Mouse (Mus musculus) myocyte (in vitro differentiated cells): ENCODE measurements around the gene Ccdc71. TPM values are rescaled to one million over a fixed set of nuclear protein-coding genes. Genes with fewer than 3 reads are reported as not detected.

Experiments used
- H3K27me3 ChIP-seq: one replicate; pipeline ENCODE4 v1.6.1; 2011; ENCODE audit not compliant: control insufficient read depth, insufficient read depth, insufficient read length
- H3K36me3 ChIP-seq: one replicate; pipeline ENCODE4 v1.6.1; 2011; ENCODE audit not compliant: control insufficient read depth, insufficient read depth
- H3K4me2 ChIP-seq: one replicate; pipeline ENCODE4 v1.6.1; 2011; ENCODE audit warnings: low read depth, control low read depth
- H3K4me3 ChIP-seq: one replicate; pipeline ENCODE4 v1.5.1; 2011; ENCODE audit warnings: mild to moderate bottlenecking, control low read depth, moderate library complexity
- H3K79me2 ChIP-seq: one replicate; pipeline ENCODE4 v1.6.1; 2011; ENCODE audit not compliant: control insufficient read depth, insufficient read depth
- H3ac ChIP-seq: one replicate; pipeline ENCODE4 v1.6.1; 2011; ENCODE audit not compliant: control insufficient read depth, insufficient read length
- CEBPB ChIP-seq: IDR thresholded peaks from 2 replicates; pipeline ENCODE4 v1.6.1; 2011; ENCODE audit warnings: mild to moderate bottlenecking, moderate library complexity; ENCODE audit not compliant: poor library complexity, insufficient read depth, severe bottlenecking
- E2F4 ChIP-seq: IDR thresholded peaks from one replicate; pipeline ENCODE4 v1.6.1; 2011; ENCODE audit warnings: mild to moderate bottlenecking, control low read depth, moderate library complexity; ENCODE audit not compliant: insufficient read depth
- MAX ChIP-seq: IDR thresholded peaks from one replicate; pipeline ENCODE4 v1.6.1; 2011; ENCODE audit warnings: low read depth, mild to moderate bottlenecking, control low read depth
- MYOD1 ChIP-seq, 3 experiments: IDR thresholded peaks; one replicate each; pipeline ENCODE4 v1.6.1; 2011; ENCODE audit warnings: control low read depth in 2 of 3, low read depth in 2 of 3, mild to moderate bottlenecking in 2 of 3, moderate library complexity in 1 of 3; ENCODE audit not compliant: insufficient read length in 2 of 3, control insufficient read depth in 1 of 3
- MYOG ChIP-seq, 3 experiments: IDR thresholded peaks; one replicate each; pipeline ENCODE4 v1.6.1; 2011; ENCODE audit warnings: control low read depth in 2 of 3, low read depth in 2 of 3, mild to moderate bottlenecking in 2 of 3; ENCODE audit not compliant: insufficient read length in 2 of 3, control insufficient read depth in 1 of 3, insufficient read depth in 1 of 3
- POLR2A ChIP-seq: IDR thresholded peaks from one replicate; pipeline ENCODE4 v1.6.1; 2011; ENCODE audit warnings: low read depth, mild to moderate bottlenecking, control low read depth, moderate library complexity; ENCODE audit not compliant: insufficient read length
- POLR2AphosphoS2 ChIP-seq: IDR thresholded peaks from one replicate; pipeline ENCODE4 v1.6.1; 2011; ENCODE audit warnings: low read depth, control low read depth; ENCODE audit not compliant: insufficient read length
- REST ChIP-seq: IDR thresholded peaks from one replicate; pipeline ENCODE4 v1.6.1; 2011; ENCODE audit warnings: mild to moderate bottlenecking, control low read depth, moderate library complexity; ENCODE audit not compliant: insufficient read depth, insufficient read length
- SRF ChIP-seq: IDR thresholded peaks from one replicate; pipeline ENCODE4 v1.6.1; 2011; ENCODE audit warnings: low read depth; ENCODE audit not compliant: control insufficient read depth, insufficient read length
- TCF12 ChIP-seq: IDR thresholded peaks from one replicate; pipeline ENCODE4 v1.6.1; 2011; ENCODE audit warnings: mild to moderate bottlenecking, control low read depth; ENCODE audit not compliant: poor library complexity, insufficient read depth, severe bottlenecking
- TCF3 ChIP-seq: IDR thresholded peaks from one replicate; pipeline ENCODE4 v1.6.1; 2011; ENCODE audit warnings: low read depth, control low read depth; ENCODE audit not compliant: insufficient read length
- USF1 ChIP-seq: IDR thresholded peaks from one replicate; pipeline ENCODE4 v1.6.1; 2011; ENCODE audit warnings: low read depth, mild to moderate bottlenecking, control low read depth, moderate library complexity
- polyA plus RNA-seq: library from polyadenylated mRNA; unstranded; fragments of >200 nt; fragmentation: generic; extraction: Trizol; gene quantifications from one replicate; pipeline ENCODE4 v1.2.1, GENCODE M21; 2012; ENCODE audit warnings: missing spikeins

The Ccdc71 gene
- polyA plus RNA-seq, 1 experiment = 30.4 TPM

DNA sequence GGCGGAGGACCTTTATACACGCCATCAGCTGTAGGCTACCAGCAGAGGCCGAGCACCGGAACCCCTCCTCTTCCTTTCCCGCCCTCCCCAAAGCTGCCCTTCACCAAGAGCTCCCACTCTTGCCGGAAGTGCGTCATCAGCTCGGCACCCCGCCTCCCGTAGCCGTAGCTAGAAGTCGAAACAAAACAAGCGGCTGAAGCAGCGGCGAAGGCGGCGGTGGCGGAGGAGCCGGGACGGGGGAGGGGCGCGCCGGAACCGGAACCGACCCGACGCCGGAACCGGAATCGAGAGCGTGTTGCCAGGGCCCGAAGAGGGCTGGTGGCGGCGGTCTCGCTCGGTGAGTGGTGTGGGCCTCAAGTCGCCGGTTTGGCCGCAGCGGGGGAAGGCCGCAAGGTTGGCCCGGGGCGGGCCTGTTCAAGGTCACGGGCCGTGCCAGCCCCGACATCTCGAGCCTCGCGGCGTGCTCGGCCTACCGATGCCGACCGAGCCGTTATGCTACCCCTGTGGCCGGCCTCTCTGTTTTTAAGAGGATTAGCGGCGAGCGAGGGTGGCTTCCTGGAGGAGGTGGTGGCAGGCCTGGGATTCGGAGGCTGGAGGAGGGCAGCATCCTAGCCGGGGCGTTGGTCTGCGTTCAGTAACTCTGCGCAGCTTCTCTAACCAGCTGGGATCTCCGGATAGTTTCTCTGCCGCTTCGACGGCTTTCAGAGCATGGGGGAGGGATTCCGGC is 30.4 kb downstream of the Ccdc71 start, which contains the start of gene Usp19:
Usp19 (plus strand) TSS at position 44 of the 727 bp plus-strand sequence.
- H3K79me2 ChIP-seq = peaks cover 22% of the 10 kb centered on the region
- peak within 1 kb of the TSS; percentile 95 for H3ac ChIP-seq
- peak within 1 kb of the TSS; percentile 93 for H3K4me3 ChIP-seq
- peaks cover 28% of the 10 kb centered on the region for H3K36me3 ChIP-seq
- H3K27me3 ChIP-seq = no peaks in the 10 kb centered on the region
- peak within 1 kb of the TSS; percentile 78 for H3K4me2 ChIP-seq
- TF ChIP-seq MYOG (IDR thresholded peaks at IDR 0.05; ENCODE audit: control insufficient read depth in 1 of 3, insufficient read depth in 1 of 3, insufficient read length in 2 of 3, low read depth in 2 of 3) (no peak), E2F4 (no peak), SRF (no peak), TCF3 (no peak), POLR2AphosphoS2 (peak; percentile 85), TCF12 (no peak), POLR2A (peak; percentile 81)

DNA sequence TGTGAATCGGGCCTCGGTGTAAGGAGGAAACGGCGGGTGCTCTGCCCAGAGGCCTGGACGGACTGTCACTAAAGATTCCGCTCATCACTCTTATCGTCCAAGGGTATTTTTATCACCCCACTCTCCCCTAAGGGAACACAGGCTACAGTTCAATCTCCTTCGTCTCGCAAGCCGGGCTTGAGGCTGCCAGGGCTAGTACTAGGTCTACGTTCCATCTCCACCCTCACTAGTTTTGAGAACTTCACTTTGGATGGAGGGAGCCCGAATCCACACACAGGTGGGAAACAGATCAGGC is 30.9 kb downstream of the Ccdc71 start:
- Histone ChIP-seq H3K27me3 (no peaks in the 10 kb centered on the region), H3K79me2 (peaks cover 22% of the 10 kb centered on the region), H3K36me3 (peaks cover 33% of the 10 kb centered on the region), H3ac (peak overlapping the region; percentile 95), H3K4me2 (peak overlapping the region; percentile 78), H3K4me3 (peak overlapping the region; percentile 93)
- TF ChIP-seq TCF3 (no peak), E2F4 (no peak), POLR2AphosphoS2 (no peak), CEBPB (no peak), MYOD1 (IDR thresholded peaks at IDR 0.05; ENCODE audit: control insufficient read depth in 1 of 3, insufficient read length in 2 of 3, low read depth in 2 of 3) (no peak), TCF12 (no peak), USF1 (no peak), POLR2A (no peak), REST (no peak)

DNA sequence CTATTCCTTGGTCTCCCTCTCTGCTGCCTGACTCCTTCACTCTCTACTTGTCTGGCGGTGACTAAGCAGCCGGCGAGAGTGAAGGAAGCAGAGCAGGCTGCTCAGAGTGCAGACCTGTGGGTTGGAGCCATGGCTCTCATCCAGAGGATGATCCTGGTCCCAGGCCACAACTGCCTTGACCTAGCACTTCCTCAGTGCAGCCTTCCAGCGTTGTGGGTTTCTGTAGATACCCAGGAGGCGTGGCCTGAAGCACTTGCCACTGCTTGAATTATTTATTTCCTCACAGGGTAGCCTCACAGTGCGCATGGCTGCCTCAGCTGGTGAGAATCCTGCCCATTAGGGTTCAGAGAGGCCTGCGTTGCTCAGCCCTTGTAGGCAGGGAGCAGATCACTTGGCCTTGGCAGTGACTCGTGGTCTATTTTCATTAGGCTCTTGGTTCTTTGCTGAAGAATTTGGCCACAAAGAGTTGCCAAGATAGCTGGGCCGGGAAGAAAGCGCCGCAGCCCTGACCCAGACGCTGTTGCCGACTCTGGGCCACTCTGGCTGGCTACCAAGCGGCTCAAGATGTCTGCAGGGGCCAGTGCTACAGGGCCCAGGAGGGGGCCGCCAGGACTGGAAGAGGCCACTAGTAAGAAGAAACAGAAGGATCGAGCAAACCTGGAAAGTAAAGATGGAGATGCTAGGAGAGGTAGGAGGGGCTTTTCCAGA is 31.9 kb downstream of the Ccdc71 start:
- no peak for TF ChIP-seq TCF12
- TF ChIP-seq MYOD1 (IDR thresholded peaks at IDR 0.05; ENCODE audit: control insufficient read depth in 1 of 3, insufficient read length in 2 of 3, low read depth in 2 of 3) = no peak
- TF ChIP-seq POLR2AphosphoS2 = peak; percentile 53
- Histone ChIP-seq H3K27me3 (no peaks in the 10 kb centered on the region), H3K36me3 (peaks cover 33% of the 10 kb centered on the region), H3ac (peak overlapping the region; percentile 95), H3K4me3 (peak overlapping the region; percentile 93), H3K79me2 (peaks cover 22% of the 10 kb centered on the region), H3K4me2 (peak overlapping the region; percentile 78)

DNA sequence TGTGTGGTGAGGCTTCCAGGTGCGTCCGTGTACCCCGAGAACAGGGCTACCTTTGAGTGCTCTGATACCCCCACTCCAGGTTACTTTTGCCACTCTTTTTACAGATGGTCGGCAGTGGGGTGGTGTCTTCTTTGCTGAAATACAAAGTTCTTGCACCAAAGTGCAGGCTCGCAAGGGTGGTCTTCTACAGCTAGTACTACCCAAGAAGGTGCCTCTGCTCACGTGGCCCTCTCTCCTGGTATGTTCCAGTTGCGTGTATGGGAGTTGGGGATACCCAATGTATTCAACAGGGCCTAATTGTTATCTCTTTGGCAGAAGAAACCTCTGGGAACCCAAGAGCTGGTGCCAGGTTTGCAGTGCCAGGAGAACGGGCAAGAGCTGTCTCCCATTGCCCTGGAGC is 32.9 kb downstream of the Ccdc71 start:
- Histone ChIP-seq H3K4me3 (peak overlapping the region; percentile 93), H3K79me2 (peaks cover 22% of the 10 kb centered on the region), H3K4me2 (no peak overlapping the region), H3K27me3 (no peaks in the 10 kb centered on the region), H3K36me3 (peaks cover 33% of the 10 kb centered on the region), H3ac (no peak overlapping the region)
- no peak for TF ChIP-seq POLR2A
- no peak for TF ChIP-seq TCF12
- TF ChIP-seq MYOG (IDR thresholded peaks at IDR 0.05; ENCODE audit: control insufficient read depth in 1 of 3, insufficient read depth in 1 of 3, insufficient read length in 2 of 3, low read depth in 2 of 3) = no peak
- no peak for TF ChIP-seq SRF
- no peak for TF ChIP-seq REST
- TF ChIP-seq USF1 = no peak
- no peak for TF ChIP-seq TCF3
- no peak for TF ChIP-seq POLR2AphosphoS2
- no peak for TF ChIP-seq MAX
- TF ChIP-seq CEBPB = no peak
- no peak for TF ChIP-seq MYOD1 (IDR thresholded peaks at IDR 0.05; ENCODE audit: control insufficient read depth in 1 of 3, insufficient read length in 2 of 3, low read depth in 2 of 3)
- TF ChIP-seq E2F4 = no peak
